Mouse (Mus musculus) heart, postnatal 0 days (tissue): ENCODE measurements at regions not wholly inside any gene's neighbourhood (a gene's known extent, or its start where the extent isn't known, plus 50 kb on each side); places are given as distances from the start of the nearest gene placed in this dataset.

Experiments used
- CTCF ChIP-seq: IDR thresholded peaks from 2 replicates; pipeline ENCODE4 v1.5.1; 2016; ENCODE audit warnings: antibody characterized with exemption, control low read depth, low read depth
- EP300 ChIP-seq: IDR thresholded peaks from 2 replicates; pipeline ENCODE4 v1.6.1; 2016; ENCODE audit warnings: antibody characterized with exemption, low read depth

GRCm38 (mm10) chr13:51023271-51023670 lies 77.4 kb upstream of the Spin1 start:
- TF ChIP-seq CTCF (no peak), EP300 (no peak)
